Mouse (Mus musculus) kidney, adult 2 months (tissue): ENCODE results near the gene Prkce.

Source experiments
- CTCF ChIP-seq: fragments of 200-500 bp; conservative IDR thresholded peaks from 2 replicates; pipeline ENCODE4 v1.5.1; 2011; ENCODE audit warnings: low read depth, mild to moderate bottlenecking, control low read depth, low read length, moderate library complexity, mixed read lengths; ENCODE audit not compliant: insufficient read depth, insufficient read length
- POLR2A ChIP-seq: fragments of 200-500 bp; IDR thresholded peaks from one replicate; pipeline ENCODE4 v1.6.1; 2011; ENCODE audit warnings: low read depth, low read length, control low read depth

GRCm38 (mm10) chr17:86248832-86249231 is 81.2 kb downstream of the Prkce start:
- no peak for TF ChIP-seq CTCF
- no peak for TF ChIP-seq POLR2A
